Comparison of ENCODE assay signal across 14 mouse cellular contexts in the genomic region with DNA sequence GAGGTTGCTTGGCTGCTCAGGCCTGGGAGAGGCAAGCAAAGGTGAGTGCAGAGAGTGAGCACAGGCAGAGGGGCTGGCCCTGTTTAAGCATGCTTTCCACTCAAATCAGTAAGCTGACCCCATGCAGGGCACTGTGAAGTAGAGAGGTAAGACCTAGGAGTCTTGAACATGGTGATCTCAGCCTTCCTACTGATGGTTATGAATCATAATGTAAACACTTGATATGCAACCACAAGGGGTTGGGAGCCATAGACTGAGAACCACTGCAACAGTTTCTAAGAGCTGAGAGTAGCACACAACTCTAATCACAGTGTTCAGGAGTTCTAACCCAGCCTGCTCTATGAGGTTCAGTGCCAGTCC. TPM values are rescaled to one million over a fixed set of nuclear protein-coding genes. Genes with fewer than 3 reads are reported as not detected.
DNase-seq lines count a peak whose midpoint lies in the region; ATAC-seq and TF ChIP-seq lines count a peak whose summit lies in the region.
"Had no signal": no experiment of that assay in that cellular context is flagged by ENCODE, and none has a peak within 500 bp of the region (broad histone marks: within the 10 kb centered on the region; RNA-seq: fewer than 3 reads in every experiment).

No protein-coding gene starts in this region.

- no peak for TF ChIP-seq CTCF in lung, embryonic 14.5 days (IDR thresholded peaks at IDR 0.05; ENCODE audit: low read depth)

- DNase-seq in heart, postnatal 36 days = no peak
- peak; percentile 17 for DNase-seq in lung, embryonic 14.5 days
- no peak for DNase-seq in lung, postnatal 10 days
- DNase-seq in NIH3T3 (ENCODE audit: low read depth) = peak; percentile 6
- DNase-seq in urinary bladder, postnatal 4 days (ENCODE audit: low spot score in 2 of 2) = no peak
- no peak for DNase-seq in gastrocnemius, adult 8-10 months (ENCODE audit: low spot score in 2 of 2)
- DNase-seq: gastrocnemius, postnatal 25 days; retina, postnatal 1 day had no signal

- H3K4me1 ChIP-seq in heart, embryonic 14.5 days (ENCODE audit: control insufficient read depth in 2 of 2, insufficient read depth in 2 of 2, low read length in 2 of 2) = peaks cover 5 to 7% of the 10 kb centered on the region in 2 experiments; a peak in 3 of 4 replicates
- no peaks in the 10 kb centered on the region for H3K4me1 ChIP-seq in lung, embryonic 14.5 days (ENCODE audit: insufficient read depth)
- peaks cover 9% of the 10 kb centered on the region for H3K4me1 ChIP-seq in megakaryocyte, embryonic 14.5 days

- H3K27me3 ChIP-seq in heart, embryonic 14.5 days (ENCODE audit: control insufficient read depth, insufficient read depth, low read length) = no peaks in the 10 kb centered on the region
- H3K27me3 ChIP-seq in lung, embryonic 14.5 days (ENCODE audit: insufficient read depth, low read length) = no peaks in the 10 kb centered on the region
- peaks cover 21% of the 10 kb centered on the region for H3K27me3 ChIP-seq in megakaryocyte, embryonic 14.5 days (replicated peaks)

- H3K36me3 ChIP-seq in heart, embryonic 14.5 days (ENCODE audit: control insufficient read depth, insufficient read depth, low read length) = no peaks in the 10 kb centered on the region
- no peaks in the 10 kb centered on the region for H3K36me3 ChIP-seq in lung, embryonic 14.5 days (ENCODE audit: insufficient read depth)
- H3K36me3 ChIP-seq in megakaryocyte, embryonic 14.5 days (replicated peaks; ENCODE audit: low read length) = no peaks in the 10 kb centered on the region

- intact Hi-C loops in heart, postnatal 36 days (cut with DNase I) = no loop called here

- no peak for ATAC-seq in heart, embryonic 14.5 days (ENCODE audit: insufficient number of reproducible peaks, insufficient read depth, low FRiP score, low read depth)
- ATAC-seq in lung, embryonic 14.5 days (ENCODE audit: insufficient read depth) = peak; percentile 90

- peak overlapping the region; percentile 5 for H3K9ac ChIP-seq in heart, embryonic 14.5 days (ENCODE audit: low read length)
- H3K9ac ChIP-seq in lung, embryonic 14.5 days = no peak overlapping the region; the same call in 1 of the 2 replicates
- H3K9ac ChIP-seq: liver, embryonic 14.5 days had no signal

- no peaks in the 10 kb centered on the region for H3K9me3 ChIP-seq in heart, embryonic 14.5 days (ENCODE audit: control insufficient read depth, low read length)
- H3K9me3 ChIP-seq in lung, embryonic 14.5 days (ENCODE audit: low read depth, low read length) = no peaks in the 10 kb centered on the region
- H3K9me3 ChIP-seq in megakaryocyte, embryonic 14.5 days = no peaks in the 10 kb centered on the region

- 0 out of 4 replicates have a peak overlapping the region, but pooled peaks of 1 of the 2 experiments have one; percentile 7 for H3K4me3 ChIP-seq in heart, embryonic 14.5 days (ENCODE audit: control insufficient read depth in 1 of 2, insufficient read depth in 1 of 2, low read depth in 1 of 2, low read length in 2 of 2)
- peak overlapping the region; percentile 0; the same call in 1 of the 2 replicates for H3K4me3 ChIP-seq in lung, embryonic 14.5 days (ENCODE audit: low read depth, low read length)
- peak overlapping the region; percentile 44 for H3K4me3 ChIP-seq in megakaryocyte, embryonic 14.5 days (replicated peaks)

- H3K4me2 ChIP-seq in heart, embryonic 14.5 days (ENCODE audit: low read length) = peak overlapping the region; percentile 49
- H3K4me2 ChIP-seq in lung, embryonic 14.5 days = peak overlapping the region; percentile 37

- 0 out of 4 replicates have a peak overlapping the region, but pooled peaks of 1 of the 2 experiments have one; percentile 12 for H3K27ac ChIP-seq in heart, embryonic 14.5 days (replicated peaks in 1 of 2; ENCODE audit: control insufficient read depth in 1 of 2, insufficient read depth in 1 of 2, low read depth in 2 of 2, low read length in 2 of 2)
- H3K27ac ChIP-seq in lung, embryonic 14.5 days (ENCODE audit: low read depth) = peak overlapping the region; percentile 39
- H3K27ac ChIP-seq: liver, embryonic 14.5 days had no signal

RNA-seq across cellular contexts. Expression of a gene that starts 22.2 kb away (rescaled TPM):
- polyA plus RNA-seq in heart, embryonic 14.5 days (2014; fragmentation: Nextera tagmentation; extraction: Ambion mirVana) = 0.07 TPM in 1 of 2 replicates, not detected in the other
- not detected for total RNA-seq in heart, postnatal 36 days (2021)
- polyA plus RNA-seq in lung, embryonic 14.5 days (2014; fragmentation: Nextera tagmentation; extraction: Ambion mirVana) = 0.18 TPM in 1 of 2 replicates, not detected in the other
- polyA plus RNA-seq in megakaryocyte, embryonic 14.5 days (2012; ENCODE audit: insufficient read depth, low replicate concordance) = not detected in 2 replicates
- not detected for total RNA-seq in gastrocnemius, adult 8-10 months (2022)
- total RNA-seq: gastrocnemius, postnatal 25 days; left cerebral cortex, adult 18-20 months had no signal
- polyA plus RNA-seq: cortical plate, adult 2 months had no signal

RNA-seq across cellular contexts. Expression of a gene that starts 33.9 kb away (rescaled TPM):
- polyA plus RNA-seq in heart, embryonic 14.5 days (2014; fragmentation: Nextera tagmentation; extraction: Ambion mirVana) = 1.1 and 1.2 TPM in 2 replicates
- total RNA-seq in heart, postnatal 36 days (2021) = under 1 TPM; 0.50 to 0.60 TPM
- polyA plus RNA-seq in lung, embryonic 14.5 days (2014; fragmentation: Nextera tagmentation; extraction: Ambion mirVana) = 2.9 and 3.5 TPM in 2 replicates
- polyA plus RNA-seq in megakaryocyte, embryonic 14.5 days (2012; ENCODE audit: insufficient read depth, low replicate concordance) = 0.02 TPM in 1 of 2 replicates, not detected in the other
- total RNA-seq in gastrocnemius, adult 8-10 months (2022) = under 1 TPM; 0.11 to 0.29 (median 0.18) TPM

RNA-seq across cellular contexts. Expression of a gene that starts 52.5 kb away (rescaled TPM):
- polyA plus RNA-seq in heart, embryonic 14.5 days (2014; fragmentation: Nextera tagmentation; extraction: Ambion mirVana) = not detected in 2 replicates
- not detected for total RNA-seq in heart, postnatal 36 days (2021)
- not detected in 2 replicates for polyA plus RNA-seq in lung, embryonic 14.5 days (2014; fragmentation: Nextera tagmentation; extraction: Ambion mirVana)
- not detected in 2 replicates for polyA plus RNA-seq in megakaryocyte, embryonic 14.5 days (2012; ENCODE audit: insufficient read depth, low replicate concordance)
- not detected for total RNA-seq in gastrocnemius, adult 8-10 months (2022)
- total RNA-seq: gastrocnemius, postnatal 25 days; left cerebral cortex, adult 18-20 months had no signal
- polyA plus RNA-seq: liver, embryonic 14.5 days; neural tube, embryonic 11.5 days had no signal

Comparison
In these comparisons a context has a peak if more than half of its experiments do, and no peak if none do; other contexts are left out.
1. DNase-seq: peak in lung, embryonic 14.5 days (single experiment) and NIH3T3 (single experiment); none in heart, postnatal 36 days (0 of 2), lung, postnatal 10 days (single experiment), urinary bladder, postnatal 4 days (0 of 2) and gastrocnemius, adult 8-10 months (0 of 2).